Mouse (Mus musculus): ENCODE results near the gene Gigyf1.

Gigyf1 gene

DNA sequence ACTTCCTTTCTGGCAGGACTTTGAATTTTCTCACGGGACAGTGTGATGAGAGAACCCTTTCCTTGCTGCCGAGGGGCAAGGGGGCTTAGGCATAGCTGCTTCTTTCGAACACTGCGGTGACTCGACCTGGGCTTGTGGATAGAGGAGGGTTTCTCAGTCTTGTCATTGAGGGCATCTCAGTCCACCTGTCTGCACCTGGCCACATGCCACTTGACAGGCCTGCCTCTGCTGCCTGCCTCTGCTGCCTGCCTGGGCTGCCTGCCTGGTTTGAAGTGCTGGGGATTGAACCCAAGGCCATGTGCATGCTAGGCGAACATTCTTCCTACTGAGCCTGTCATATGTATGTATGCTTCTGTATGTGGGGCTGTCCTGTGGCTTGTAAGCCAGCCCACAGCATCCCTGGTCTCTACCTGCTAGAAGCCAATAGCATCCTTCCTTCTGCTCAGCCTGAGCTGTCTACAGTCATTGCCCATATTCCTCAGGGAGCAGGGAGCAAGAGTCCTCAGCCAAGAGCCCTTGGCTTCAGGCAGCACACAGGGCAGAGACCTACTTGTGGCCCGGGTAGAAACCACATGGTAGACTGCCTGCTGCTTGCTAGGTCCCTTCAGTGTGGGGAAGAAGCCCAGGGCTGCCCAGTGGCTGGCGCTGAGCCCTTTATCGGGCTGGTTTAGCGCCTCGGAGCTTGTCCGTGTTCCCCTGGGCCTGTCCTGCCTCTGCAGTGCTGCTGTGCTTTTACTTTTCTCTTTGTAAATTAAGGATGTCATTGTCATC, 4.2 kb upstream of the Gigyf1 start:
- no peak for DNase-seq (ENCODE audit: low read depth, low spot score)

DNA sequence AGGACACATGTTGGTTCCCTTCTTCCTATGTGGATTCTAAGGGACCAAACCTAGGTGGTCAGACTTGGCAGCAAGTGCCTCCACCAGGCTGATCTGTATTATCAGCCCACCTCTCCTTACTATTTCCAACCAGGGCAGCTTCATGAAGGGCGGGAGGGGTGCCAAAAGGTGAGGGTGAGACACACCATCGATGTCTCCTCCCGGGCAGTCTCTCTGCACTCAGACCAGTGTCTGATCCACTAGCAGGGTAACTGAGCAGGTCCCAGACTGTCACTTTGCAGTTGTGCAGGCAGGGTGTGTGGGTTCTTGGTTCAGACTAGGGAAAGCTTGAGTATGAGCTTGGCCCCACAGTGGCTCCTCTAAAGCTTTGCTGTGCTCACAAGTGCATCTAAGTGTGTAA, 3.5 kb upstream of the Gigyf1 start:
- no peak for DNase-seq (ENCODE audit: low read depth, low spot score)

DNA sequence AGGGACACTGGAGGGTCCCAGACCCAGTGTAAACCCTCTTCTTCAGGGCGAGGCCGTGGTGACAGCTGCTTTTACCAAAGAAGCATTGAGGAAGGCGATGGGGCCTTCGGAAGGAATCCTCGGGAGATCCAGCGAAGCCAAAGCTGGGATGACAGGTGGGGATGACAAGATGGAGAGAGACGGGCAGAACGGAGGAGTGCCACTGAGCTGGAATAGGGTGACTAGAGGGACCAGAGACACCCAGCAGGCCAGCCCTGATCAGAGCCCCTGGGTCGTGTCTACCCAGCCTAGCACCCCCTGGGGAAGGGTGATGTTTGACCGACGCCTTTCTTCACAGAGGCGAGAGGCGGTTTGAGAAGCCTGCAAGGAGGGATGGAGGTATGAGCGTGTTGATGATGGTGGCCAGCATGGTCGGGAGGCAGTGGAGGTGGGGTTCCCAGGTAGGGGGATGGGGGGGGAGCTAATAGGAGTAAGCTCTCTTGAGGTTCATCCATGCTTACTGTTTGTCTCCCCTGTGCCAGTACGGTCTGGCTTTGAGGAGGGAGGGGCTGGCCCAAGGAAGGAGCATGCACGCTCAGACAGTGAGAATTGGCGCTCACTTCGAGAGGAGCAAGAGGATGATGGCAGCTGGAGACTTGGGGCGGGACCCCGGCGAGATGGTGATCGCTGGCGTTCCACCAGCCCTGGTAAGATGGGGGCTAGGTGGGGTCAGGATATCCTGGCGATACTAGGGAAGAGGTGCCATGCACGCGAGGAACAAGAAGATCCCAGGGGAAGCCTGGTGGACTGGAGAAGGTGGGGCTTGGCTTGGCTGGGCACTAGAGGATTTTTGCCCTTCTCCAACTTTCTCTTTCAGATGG, 1.6 kb downstream of the Gigyf1 start:
- no peak for DNase-seq (ENCODE audit: low read depth, low spot score)

DNA sequence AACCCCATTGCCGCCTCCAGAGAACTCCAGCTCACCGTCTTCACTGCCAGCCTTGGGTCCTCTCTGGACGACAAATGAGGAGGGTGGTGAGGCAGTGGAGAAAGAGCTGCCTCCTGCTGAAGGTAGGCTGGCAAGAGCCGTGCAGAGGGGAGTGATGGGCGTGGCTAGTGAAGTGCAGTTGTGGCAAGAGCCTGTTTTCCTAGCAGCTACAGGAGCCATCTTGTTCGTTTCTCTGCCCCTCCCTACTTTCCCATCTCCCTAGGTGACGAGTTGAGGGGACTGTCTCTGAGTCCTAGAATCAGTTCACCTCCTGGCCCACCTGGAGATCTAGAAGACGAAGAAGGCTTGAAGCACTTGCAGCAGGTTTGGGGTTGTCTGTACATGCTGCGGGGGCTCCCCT, 3.5 kb downstream of the Gigyf1 start:
- DNase-seq (ENCODE audit: low read depth, low spot score), result no peak

DNA sequence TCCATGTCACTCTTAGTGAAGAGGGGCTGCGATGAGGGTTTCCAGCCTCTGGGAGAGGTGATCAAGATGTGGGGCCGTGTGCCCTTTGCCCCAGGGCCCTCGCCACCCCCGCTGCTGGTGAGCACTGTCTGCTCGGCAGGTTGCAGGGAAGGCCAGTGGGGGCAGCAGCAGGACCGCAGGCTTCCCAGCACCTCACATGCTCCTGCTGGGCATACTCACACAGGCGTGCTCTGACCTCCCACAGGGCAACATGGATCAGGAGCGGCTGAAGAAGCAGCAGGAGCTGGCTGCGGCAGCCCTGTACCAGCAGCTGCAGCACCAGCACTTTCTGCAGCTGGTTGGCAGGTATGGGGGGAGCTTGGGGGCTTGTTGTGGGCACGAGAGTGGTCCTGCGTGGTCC, 4.4 kb downstream of the Gigyf1 start:
- DNase-seq (ENCODE audit: low read depth, low spot score), result no peak

DNA sequence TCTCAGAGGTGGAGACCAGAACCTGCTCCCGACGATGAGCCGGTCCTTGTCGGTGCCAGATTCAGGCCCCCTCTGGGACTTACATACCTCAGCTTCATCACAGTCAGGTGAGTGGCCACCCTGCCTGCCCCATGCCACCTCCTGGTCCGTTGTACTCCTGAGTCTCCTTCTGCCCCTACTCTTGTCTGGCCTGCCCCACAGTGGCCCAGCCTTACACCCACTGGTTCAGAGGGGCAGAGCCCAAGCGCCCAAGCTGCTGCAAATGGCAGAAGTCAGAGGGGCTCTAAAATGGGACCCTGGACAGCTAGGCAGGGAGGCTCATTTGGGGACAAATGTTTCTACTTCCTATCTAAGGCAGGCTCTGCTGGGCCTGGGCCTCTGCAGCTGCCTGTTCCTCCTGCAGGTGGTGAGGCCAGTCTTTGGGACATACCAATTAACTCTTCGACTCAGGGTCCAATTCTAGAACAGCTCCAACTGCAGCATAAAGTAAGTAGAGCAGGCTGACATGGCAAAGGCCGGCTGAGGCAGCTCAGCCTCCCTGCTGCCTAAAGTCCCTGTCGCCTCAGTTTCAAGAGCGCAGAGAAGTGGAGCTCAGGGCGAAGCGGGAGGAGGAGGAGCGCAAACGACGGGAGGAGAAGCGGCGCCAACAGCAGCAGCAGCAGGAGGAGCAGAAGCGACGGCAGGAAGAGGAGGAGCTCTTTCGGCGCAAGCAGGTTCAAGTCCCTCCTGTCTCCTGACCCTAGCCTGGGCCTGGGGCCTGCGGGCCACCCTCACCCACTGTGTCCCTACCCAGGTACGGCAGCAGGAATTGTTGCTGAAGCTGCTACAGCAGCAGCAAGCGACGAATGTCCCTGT, 5.3 kb downstream of the Gigyf1 start:
- DNase-seq (ENCODE audit: low read depth, low spot score), result no peak

DNA sequence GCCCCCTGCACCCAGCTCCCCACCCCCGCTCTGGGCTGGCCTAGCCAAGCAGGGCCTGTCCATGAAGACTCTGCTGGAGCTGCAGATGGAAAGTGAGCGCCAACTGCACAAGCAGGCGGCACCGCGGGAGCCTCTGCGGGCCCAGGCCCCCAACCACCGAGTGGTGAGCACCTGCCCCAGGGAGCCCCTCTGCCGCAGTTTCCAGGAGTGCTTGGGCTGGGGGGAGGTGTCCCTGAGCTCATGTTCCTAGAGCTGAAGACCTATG, 5.8 kb downstream of the Gigyf1 start:
- DNase-seq (ENCODE audit: low read depth, low spot score), result no peak

DNA sequence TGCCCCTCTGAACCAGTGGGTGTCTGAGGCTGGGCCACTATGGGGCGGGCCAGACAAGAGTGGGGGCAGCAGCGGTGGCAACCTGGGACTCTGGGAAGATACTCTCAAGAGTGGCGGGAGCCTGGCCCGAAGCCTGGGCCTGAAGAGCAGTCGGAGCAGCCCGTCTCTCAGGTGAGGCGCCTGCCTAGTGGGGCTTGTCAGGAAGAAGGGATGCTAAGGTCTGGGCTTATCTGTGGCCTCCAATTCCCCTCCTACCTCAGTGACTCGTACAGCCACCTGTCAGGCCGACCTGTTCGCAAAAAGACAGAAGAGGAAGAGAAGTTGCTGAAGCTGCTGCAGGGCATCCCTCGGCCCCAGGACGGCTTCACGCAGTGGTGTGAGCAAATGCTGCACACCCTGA, 6.3 kb downstream of the Gigyf1 start:
- DNase-seq (ENCODE audit: low read depth, low spot score), result no peak

DNA sequence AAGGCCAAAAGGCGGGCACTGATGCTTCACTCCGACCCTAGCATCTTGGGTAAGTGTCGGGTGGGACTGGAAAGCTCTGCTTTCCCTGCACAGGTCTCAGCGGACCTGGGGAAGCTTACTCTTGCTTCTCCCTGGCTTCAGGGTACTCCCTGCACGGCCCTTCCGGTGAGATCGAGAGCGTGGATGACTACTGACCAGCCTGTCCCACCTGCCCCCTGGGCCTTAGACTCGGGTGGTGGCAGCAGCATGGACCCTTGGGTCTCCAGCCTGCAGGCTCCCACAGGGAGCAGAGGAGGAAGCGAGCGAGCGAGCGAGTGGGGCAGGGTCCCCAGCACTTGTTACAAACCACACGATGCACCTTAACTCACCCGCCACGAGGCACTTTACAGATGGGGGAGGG, 7.2 kb downstream of the Gigyf1 start:
- DNase-seq (ENCODE audit: low read depth, low spot score), result no peak

DNA sequence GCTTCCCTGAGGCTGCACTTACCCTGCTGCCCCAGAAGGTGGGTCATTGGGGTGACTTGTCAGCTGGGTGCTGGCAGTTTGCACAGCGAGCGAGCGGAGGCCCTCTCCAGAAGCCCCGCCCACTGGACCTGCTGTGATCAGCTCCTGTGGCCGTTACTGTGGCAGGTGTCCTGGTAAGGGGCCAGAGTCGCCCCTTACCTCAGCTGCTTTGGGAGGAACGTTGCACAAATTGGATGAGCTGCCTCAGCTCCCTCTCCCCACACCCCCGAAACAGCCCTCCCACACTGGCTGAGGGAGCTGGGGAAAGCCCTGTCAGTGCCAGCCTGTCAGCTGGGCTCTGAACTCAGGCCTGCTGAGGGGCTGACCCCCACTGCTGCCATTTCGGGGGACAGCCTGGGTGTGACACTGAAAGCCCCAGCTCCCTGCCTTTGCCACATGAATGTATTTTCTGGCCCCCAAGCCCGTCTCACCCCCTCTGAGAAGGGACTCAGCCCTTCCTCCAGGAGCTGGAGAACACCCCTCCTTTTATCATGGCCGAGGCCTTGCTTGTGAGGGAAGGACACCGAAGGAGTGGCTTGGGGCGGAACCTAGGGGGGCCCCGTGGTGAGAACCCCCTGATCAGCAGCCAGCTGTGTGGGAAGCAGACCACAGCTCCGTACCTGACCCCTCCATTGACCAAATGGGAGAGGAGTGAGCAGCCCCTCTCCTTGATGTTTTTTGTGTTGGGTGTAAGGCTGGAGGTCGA, 8.0 kb downstream of the Gigyf1 start:
- DNase-seq (ENCODE audit: low read depth, low spot score), result no peak

DNA sequence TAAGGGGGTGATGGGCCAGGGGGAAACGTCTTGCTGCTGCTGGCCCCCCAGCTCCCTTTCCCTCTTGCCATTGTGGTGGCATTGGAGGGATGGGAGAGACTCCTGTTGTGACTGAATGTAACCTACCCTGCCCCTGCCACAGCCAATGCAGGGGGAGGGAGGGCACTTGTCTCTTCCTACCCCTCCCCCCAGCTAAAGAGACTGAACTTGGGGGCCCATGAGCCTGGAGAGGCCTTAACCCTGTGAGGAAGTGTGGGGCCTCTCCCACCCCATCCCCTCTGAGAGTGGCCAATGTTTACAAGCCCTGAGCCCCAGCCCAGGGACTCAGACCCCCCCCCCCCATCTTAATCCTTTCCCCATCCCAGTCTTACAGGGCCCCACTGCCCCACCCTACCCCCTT, 9.1 kb downstream of the Gigyf1 start:
- no peak for DNase-seq (ENCODE audit: low read depth, low spot score)

DNA sequence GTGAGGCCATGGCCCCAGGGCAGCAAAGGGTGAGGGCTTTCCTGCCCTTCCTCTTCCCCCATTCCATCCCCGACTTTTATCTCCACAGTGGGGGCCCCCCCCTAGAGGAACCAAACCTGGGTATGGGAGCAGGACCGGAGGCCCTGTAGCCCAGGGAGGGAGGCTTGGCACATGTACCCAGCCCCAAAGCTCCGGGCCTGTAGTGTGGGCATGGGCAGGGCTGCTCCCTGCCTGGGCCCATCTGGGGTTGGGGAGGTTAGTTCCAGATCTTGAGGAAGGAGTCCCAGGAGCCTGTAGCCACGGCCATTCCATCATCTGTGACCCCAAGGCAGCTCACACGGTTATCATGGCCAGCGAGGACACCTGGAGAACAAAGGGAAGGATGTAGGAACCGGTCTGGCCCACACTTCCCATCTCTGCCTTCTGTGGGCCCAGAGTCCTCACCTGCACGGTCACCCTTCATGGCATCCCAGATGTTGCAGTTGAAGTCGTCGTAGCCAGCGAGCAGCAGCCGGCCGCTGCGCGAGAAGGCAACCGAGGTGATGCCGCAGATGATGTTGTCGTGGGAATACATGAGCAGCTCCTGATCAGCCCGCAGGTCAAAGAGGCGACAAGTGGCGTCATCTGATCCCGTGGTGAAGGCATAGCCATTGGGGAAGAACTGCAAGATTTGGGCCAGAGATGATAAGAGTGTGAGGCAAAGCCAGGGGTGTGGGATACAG, 10.1 kb downstream of the Gigyf1 start:
- no peak for DNase-seq (ENCODE audit: low read depth, low spot score)

DNA sequence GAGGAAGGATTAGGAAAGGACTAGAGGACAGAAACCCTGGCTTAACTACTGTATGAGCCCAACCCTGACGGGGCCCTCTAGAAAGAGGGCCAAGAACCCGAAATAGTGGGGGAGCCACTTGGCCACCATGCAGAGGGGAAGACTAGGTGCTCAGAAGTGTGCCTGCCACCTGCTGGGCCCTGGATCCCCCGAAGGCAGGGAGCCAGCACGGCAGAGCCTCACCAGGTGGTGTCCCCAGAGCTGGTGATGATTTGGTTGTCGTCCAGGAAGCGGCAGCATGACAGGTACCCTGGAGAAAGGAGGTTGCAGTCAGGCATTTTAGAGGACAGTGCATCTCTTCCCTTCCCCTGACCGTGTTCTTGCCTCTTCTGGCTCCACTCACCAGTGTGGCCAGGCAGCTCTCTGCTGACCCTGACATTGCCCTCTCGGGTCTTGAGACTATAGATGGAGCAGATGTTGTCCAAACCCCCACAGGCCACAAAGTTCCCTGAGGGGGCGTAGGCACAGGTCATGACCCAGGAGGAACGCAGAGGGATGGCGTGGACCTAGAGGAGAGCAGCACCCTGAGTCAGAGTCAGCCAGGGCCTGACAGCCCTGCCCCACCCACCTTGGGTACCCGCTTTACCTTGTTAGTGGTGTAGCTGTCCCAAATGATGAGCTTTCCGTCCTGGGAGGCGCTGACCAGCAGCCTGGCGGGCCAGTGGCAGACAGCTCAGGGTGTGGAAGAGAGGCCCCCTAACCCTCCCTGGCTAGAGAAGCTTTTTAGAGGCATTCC, 11.1 kb downstream of the Gigyf1 start:
- DNase-seq (ENCODE audit: low read depth, low spot score), result no peak

DNA sequence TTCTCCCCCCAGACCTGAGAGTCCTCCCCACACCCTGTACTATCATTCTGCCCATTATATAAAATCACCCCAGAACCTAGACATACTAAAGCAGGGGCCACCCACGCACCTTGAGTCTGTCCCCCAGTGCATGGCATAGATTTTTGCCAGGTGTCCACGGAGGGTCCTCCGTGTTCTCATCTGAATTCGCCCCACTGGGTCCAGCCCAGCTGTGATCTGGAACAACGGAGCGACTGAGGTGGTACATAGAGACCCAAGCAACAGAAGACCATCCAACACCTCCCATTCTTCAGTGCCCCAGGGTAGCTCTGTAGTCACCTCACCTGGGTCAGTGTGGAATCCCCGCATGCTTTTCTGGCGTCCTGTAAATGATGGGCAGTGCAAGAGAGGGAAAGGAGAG, 11.7 kb downstream of the Gigyf1 start:
- no peak for DNase-seq (ENCODE audit: low read depth, low spot score)

DNA sequence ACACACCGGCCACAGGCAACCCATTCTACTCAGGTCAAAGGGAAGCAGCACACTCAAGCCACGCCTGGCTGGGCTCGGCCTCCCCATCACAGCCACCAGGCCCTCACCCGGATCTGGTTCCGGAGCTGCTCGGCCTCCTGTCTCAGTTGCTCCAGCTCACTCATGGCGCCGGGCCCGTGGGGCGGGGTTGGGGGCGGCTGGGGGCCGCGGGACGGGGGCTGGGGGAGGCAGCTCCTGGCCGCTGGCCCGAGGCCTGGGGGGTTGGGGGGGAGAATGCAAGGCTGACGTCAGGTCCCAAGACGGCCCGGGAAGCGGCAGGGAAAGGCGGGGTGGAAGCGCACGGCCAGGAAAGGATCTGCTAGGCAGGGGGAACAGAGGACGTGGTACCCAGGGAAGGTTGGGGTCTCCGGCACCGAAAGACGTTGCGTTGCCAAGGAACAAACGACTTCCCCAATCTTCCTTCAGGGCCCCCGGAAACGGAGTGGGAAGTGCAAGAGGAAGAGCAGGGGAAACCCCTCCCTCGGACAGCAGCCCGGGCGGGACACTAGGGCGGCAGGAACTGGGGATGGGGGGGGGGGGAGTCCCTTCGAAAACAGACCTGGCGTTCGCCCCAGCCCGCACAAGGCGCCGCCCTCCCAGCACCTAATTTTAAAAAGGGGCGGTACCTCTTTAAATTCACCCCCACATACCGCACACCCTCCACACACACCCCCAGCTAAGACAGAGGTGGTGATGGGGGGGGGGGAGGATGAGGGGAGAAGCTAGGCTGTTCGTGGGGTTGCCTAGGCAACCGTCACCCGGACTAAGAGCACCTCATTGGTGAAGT, 12.5 kb downstream of the Gigyf1 start:
- peak; percentile 94 for DNase-seq (ENCODE audit: low read depth, low spot score)

DNA sequence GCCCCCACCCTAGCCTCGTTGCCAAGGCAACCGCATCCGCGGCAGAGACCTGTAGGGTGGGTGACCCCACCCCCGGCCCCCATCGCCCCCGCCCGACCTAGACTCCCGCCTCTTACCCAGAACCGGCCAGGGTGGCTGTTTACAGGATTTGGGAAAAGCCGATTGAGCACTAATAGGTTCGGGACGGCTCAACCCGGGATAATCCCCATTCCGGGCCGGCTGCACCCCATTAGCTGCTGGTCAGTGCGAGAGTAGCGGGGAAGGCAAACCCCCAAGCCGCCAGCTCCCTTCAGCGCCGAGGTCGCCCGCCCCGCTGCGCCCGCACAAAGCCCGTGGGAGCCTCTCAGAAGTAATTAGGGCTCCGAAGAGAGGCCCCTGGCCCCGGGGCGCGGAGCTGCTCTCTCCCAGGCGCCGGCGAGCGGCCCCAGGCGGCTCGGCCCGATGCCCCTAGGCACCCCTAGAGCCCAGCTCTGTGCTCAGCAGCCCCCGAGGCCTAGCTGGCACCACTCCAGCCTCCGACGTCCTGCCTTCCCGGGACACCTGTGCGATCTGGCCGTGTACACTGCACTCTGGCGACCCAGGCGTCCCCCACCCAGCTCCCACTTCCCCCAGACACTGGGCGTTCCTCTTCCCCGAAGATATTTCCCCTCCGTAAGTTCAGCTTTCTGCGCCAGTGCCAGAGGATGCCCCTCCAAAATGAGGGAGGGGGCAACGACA, 13.2 kb downstream of the Gigyf1 start:
- no peak for DNase-seq (ENCODE audit: low read depth, low spot score)

DNA sequence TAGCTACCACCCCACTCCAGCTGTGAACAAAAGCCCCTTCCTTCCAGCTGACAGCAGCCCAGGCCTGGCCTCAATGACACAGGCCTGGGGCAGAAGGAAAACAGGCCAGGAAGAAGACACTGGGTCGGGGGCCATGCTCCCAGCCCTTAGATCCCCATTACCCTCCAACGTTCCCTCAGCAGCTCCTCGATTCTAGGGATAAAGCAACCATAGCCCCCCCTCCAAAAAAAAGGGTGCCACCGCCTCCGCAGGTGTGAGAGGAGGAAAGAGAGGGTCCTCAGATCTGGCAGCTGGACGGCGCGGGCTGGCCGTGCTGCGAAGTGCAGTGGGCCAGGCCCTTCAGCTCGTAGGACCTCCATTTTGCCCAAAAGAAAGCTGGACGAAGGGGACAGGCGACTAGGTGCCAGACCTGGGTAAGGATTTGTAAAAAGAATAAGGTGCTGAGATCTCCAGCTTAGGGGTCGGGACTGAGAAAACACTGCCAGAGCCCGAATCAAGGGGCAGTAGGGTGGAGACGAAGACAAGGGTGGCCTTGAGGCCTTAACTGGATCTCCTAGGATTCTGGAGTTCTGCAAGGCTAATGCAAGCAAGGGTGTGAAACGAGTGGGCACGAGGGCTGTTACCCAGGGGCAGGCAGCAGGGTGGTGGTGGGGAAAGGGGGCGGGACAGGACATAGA, 13.9 kb downstream of the Gigyf1 start:
- no peak for DNase-seq (ENCODE audit: low read depth, low spot score)

DNA sequence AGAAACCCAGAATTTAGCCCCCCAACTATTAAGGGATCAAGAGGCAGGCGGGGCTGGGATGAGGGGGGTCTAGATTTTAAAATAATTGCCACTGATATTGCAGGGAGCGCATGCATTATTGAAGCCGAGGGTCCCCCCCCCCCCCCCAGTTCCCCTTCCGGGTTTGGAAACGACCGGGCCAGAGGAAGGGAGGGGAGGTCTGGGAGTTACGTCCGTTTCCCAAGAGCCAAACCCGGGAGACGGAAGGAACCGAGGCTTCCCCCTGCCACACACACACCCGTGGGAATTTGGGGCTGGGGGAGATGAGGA, 14.4 kb downstream of the Gigyf1 start:
- DNase-seq (ENCODE audit: low read depth, low spot score), result no peak
